Mouse (Mus musculus): ENCODE data around the gene Gpt2.

- TF ChIP-seq REST (IDR thresholded peaks at IDR 0.05; ENCODE audit: insufficient read depth, insufficient read length) (no peak), POLR2AphosphoS2 (IDR thresholded peaks at IDR 0.05; ENCODE audit: insufficient read length, low read depth) (no peak), CEBPB (IDR thresholded peaks at IDR 0.05; ENCODE audit: insufficient read depth, poor library complexity, severe bottlenecking) (no peak), POLR2A (IDR thresholded peaks at IDR 0.05; ENCODE audit: insufficient read length, low read depth) (no peak), MAX (IDR thresholded peaks at IDR 0.05; ENCODE audit: low read depth) (no peak)
These were observed 26.3 kb upstream of the Gpt2 start for GRCm38 (mm10) chr8:85466056-85466455.
